Mouse (Mus musculus) liver, embryonic 14.5 days (tissue): ENCODE results near the gene Fgf15. TPM values are rescaled to one million over a fixed set of nuclear protein-coding genes. Genes with fewer than 3 reads are reported as not detected.

Experiments
- ATAC-seq: fragments of 200-750 bp; cut with Nextera tagmentation; 2 replicates; pipeline ENCODE4 v1.8.0; 2017; ENCODE audit warnings: moderate number of reproducible peaks, mild to moderate bottlenecking, moderate library complexity; ENCODE audit not compliant: insufficient read depth
- DNase-seq, 3 experiments: peaks; one replicate each; pipeline ENCODE4 v3.0.0-alpha.2; 2012 to 2013; ENCODE audit warnings: low read depth in 3 of 3, low spot score in 3 of 3
- H3K27ac ChIP-seq: fragments of 300-500 bp; sonication (generic); 2 replicates; pipeline ENCODE4 v1.5.1; 2014; ENCODE audit warnings: moderate library complexity, mild to moderate bottlenecking, control low read depth, inconsistent platforms
- H3K27me3 ChIP-seq: fragments of 300-500 bp; sonication (generic); 2 replicates; pipeline ENCODE4 v1.6.1; 2014; ENCODE audit warnings: mild to moderate bottlenecking, low read length, moderate library complexity; ENCODE audit not compliant: control insufficient read depth, insufficient read depth
- H3K36me3 ChIP-seq: fragments of 300-500 bp; sonication (generic); replicated peaks from 2 replicates; pipeline ENCODE4 v1.6.1; 2014; ENCODE audit warnings: low read depth; ENCODE audit not compliant: control insufficient read depth, insufficient read depth
- H3K4me1 ChIP-seq, 2 experiments: fragments of 200-500 bp in 1 of 2; fragments of 300-500 bp in 1 of 2; sonication (generic) in 1 of 2; replicated peaks; 2 replicates each; pipeline ENCODE4 v1.6.1; 2012 to 2014; ENCODE audit warnings: antibody characterized with exemption in 1 of 2, inconsistent platforms in 1 of 2, low read length in 1 of 2; ENCODE audit not compliant: control insufficient read depth in 2 of 2, insufficient read depth in 2 of 2
- H3K4me2 ChIP-seq: fragments of 300-500 bp; sonication (generic); 2 replicates; pipeline ENCODE4 v1.6.1; 2014; ENCODE audit warnings: low read depth, mild to moderate bottlenecking, control low read depth, moderate library complexity
- H3K4me3 ChIP-seq, 2 experiments: fragments of 200-500 bp in 1 of 2; fragments of 300-500 bp in 1 of 2; sonication (generic) in 1 of 2; 2 replicates each; pipeline ENCODE4 v1.5.1; 2012 to 2014; ENCODE audit warnings: low read depth in 2 of 2, low read length in 2 of 2, mild to moderate bottlenecking in 2 of 2, control low read depth in 1 of 2, inconsistent platforms in 1 of 2, moderate library complexity in 1 of 2; ENCODE audit not compliant: insufficient read depth in 1 of 2
- H3K9ac ChIP-seq: fragments of 300-500 bp; sonication (generic); replicated peaks from 2 replicates; pipeline ENCODE4 v1.6.1; 2014; ENCODE audit warnings: mild to moderate bottlenecking, control low read depth, moderate library complexity
- H3K9me3 ChIP-seq: fragments of 300-500 bp; sonication (generic); 2 replicates; pipeline ENCODE4 v1.6.1; 2016; ENCODE audit warnings: low read length, mixed read lengths; ENCODE audit not compliant: control insufficient read depth
- CTCF ChIP-seq: IDR thresholded peaks from 2 replicates; pipeline ENCODE4 v1.5.1; 2016; ENCODE audit warnings: antibody characterized with exemption, low read depth, control low read depth
- EP300 ChIP-seq: IDR thresholded peaks from 2 replicates; pipeline ENCODE4 v1.6.1; 2016; ENCODE audit warnings: antibody characterized with exemption, low read depth
- WGBS: fragments of 180-500 bp; shearing (Covaris S2); extraction: QIAGEN DNeasy Blood & Tissue Kit; methylation state at CpG from one replicate; pipeline ENCODE4 v1.1.7; 2014; ENCODE audit not compliant: insufficient replicate concordance; 5-methylcytosine and 5-hydroxymethylcytosine counted together
- polyA plus RNA-seq, 2 experiments: library from polyadenylated mRNA; depleted of rRNA in 1 of 2; stranded (reverse) in 1 of 2; unstranded in 1 of 2; fragments of >200 nt; fragmentation: Nextera tagmentation in 1 of 2; extraction: Ambion mirVana in 1 of 2; gene quantifications; 2 replicates each; pipeline versions ENCODE4 v1.2.1 to v1.2.3; 2012 to 2014

The Fgf15 gene
- polyA plus RNA-seq, 2 experiments = 0.02 TPM; not detected in 1

DNA sequence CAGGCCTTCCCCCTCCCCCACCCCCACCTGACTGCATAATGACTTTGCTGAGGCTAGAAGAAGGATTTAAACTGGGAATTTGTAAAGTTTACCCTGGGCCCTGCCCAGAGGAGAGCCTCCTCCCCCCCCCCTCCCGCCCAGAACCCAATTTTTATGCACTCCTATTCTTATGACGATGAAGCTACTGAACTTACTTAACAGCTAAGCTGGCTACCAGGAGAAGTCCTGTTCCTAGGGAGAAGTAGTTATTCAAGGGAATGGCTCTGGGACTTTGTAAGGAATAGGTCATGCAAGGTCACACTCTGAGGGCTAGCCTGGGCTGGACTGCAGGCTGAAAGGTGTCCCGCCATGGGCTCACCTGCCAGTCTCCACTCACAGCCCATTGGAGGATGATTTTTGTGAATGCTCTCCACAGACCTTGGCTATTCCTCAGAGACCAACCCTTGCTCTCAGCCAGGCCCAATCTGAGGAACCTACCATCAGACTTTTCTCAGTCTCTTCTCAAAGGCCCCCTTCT, 38.4 kb upstream of the Fgf15 start:
- no peak for ATAC-seq

DNA sequence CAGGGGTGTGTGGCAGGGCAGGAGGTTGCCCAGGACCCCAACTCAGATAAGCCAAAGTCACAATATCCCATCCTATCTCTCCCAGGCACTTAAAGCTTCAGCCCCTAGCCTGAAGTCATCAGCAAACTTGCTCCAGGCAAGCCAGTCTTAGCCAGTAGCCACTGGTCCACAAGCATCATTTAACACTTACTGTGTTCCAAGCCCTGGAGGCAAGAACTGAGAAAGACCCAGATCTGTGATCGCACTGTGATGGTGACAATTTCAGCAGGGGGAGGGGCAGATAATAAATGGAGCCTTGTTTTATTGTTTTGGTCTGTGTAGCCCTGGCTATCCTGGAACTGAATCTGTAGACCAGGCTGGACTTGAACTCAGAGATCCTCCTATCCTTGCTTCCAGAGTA, 37.6 kb upstream of the Fgf15 start:
- Histone ChIP-seq H3K27me3 (peaks cover 46% of the 10 kb centered on the region), H3K4me1 (0 out of 4 replicates have a peak, but pooled peaks cover 0 to 2% of the 10 kb centered on the region in 2 experiments), H3K4me3 (no peak overlapping the region), H3K36me3 (no peaks in the 10 kb centered on the region), H3K4me2 (no peak overlapping the region), H3K27ac (no peak overlapping the region), H3K9me3 (no peaks in the 10 kb centered on the region), H3K9ac (no peak overlapping the region)
- no peak for DNase-seq
- no peak for ATAC-seq
- TF ChIP-seq CTCF (no peak), EP300 (no peak)
- 76% methylated on average over 1 of the region's 1 CpGs for WGBS

More for the DNA sequence above, 38.4 kb upstream of the Fgf15 start:
- Histone ChIP-seq H3K4me1 (0 out of 4 replicates have a peak, but pooled peaks cover 0 to 2% of the 10 kb centered on the region in 2 experiments), H3K4me3 (no peak overlapping the region), H3K27ac (no peak overlapping the region), H3K36me3 (no peaks in the 10 kb centered on the region), H3K9me3 (no peaks in the 10 kb centered on the region), H3K9ac (no peak overlapping the region), H3K27me3 (peaks cover 37% of the 10 kb centered on the region), H3K4me2 (no peak overlapping the region)
- DNase-seq = no peak
- no peak for TF ChIP-seq EP300
- TF ChIP-seq CTCF = no peak
- WGBS = 64% methylated on average over 3 of the region's 3 CpGs

GRCm38 (mm10) chr7:144861056-144861768, 35.1 kb upstream of the Fgf15 start:
- no peak overlapping the region for H3K27ac ChIP-seq
- TF ChIP-seq EP300 (no peak), CTCF (no peak)
- H3K4me1 ChIP-seq = no peaks in the 10 kb centered on the region
- ATAC-seq (no peak), DNase-seq (no peak)
- no peaks in the 10 kb centered on the region for H3K36me3 ChIP-seq
- no peak overlapping the region for H3K4me3 ChIP-seq
- H3K27me3 ChIP-seq = peaks cover 66% of the 10 kb centered on the region
- H3K4me2 ChIP-seq = no peak overlapping the region
- no peak overlapping the region for H3K9ac ChIP-seq
- WGBS = 2% methylated on average over 66 of the region's 72 CpGs
- no peaks in the 10 kb centered on the region for H3K9me3 ChIP-seq

DNA sequence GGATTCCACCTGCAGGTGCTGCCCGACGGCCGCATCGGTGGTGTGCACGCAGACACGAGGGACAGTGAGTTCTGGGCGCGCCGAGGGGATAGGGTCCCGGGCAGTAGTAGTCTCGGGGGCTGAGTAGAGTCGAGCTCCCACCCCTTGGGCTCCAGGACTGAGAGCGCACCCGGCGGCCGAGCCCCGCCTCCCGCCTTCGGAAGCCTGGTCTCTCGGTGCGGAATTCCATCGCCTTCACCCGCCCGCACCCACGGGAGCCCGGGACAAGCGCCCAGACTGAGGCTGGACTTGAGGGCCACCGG, 34.6 kb upstream of the Fgf15 start:
- Histone ChIP-seq H3K9ac (no peak overlapping the region), H3K4me2 (no peak overlapping the region), H3K4me3 (no peak overlapping the region), H3K4me1 (no peaks in the 10 kb centered on the region), H3K9me3 (no peaks in the 10 kb centered on the region), H3K27ac (no peak overlapping the region), H3K36me3 (no peaks in the 10 kb centered on the region), H3K27me3 (peaks cover 67% of the 10 kb centered on the region)
- TF ChIP-seq CTCF (no peak), EP300 (no peak)
- DNase-seq (no peak), ATAC-seq (no peak)
- WGBS = 2% methylated on average over 28 of the region's 28 CpGs

DNA sequence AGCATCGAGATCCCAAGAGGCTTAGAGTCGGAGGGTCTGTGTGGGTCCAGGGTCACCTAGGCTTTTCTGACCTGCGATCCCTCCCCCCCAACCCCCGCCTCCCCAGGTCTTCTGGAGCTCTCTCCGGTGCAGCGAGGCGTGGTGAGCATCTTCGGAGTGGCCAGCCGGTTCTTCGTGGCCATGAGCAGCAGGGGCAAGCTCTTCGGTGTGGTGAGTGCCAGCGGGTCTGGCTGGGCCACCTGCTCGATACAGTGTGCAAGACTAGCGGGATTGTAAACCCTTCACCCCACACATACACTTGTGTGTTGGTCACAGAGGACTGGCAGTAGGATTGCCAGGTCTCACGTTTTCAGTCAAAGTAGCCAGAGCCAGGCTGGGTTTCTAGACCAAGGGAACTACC, 34.2 kb upstream of the Fgf15 start:
- H3K4me2 ChIP-seq = no peak overlapping the region
- DNase-seq = no peak
- no peak overlapping the region for H3K4me3 ChIP-seq
- H3K9me3 ChIP-seq = no peaks in the 10 kb centered on the region
- TF ChIP-seq CTCF (no peak), EP300 (no peak)
- H3K4me1 ChIP-seq = no peaks in the 10 kb centered on the region
- H3K27me3 ChIP-seq = peaks cover 67% of the 10 kb centered on the region
- H3K27ac ChIP-seq = no peak overlapping the region
- 3% methylated on average over 15 of the region's 15 CpGs for WGBS
- H3K9ac ChIP-seq = no peak overlapping the region
- no peak for ATAC-seq
- H3K36me3 ChIP-seq = no peaks in the 10 kb centered on the region
